Comparison of ENCODE assay signal across 10 mouse cellular contexts in genomic region chr2:4509739-4510138, GRCm38 (mm10).
DNase-seq lines count a peak whose midpoint lies in the region; ATAC-seq and TF ChIP-seq lines count a peak whose summit lies in the region.
"Had no signal": no experiment of that assay in that cellular context is flagged by ENCODE, and none has a peak within 500 bp of the region (broad histone marks: within the 10 kb centered on the region; RNA-seq: fewer than 3 reads in every experiment).

No protein-coding gene starts in this region.

- no peak for TF ChIP-seq EP300 in heart, adult 2 months (IDR thresholded peaks at IDR 0.05; ENCODE audit: insufficient read depth, low read depth, low read length)

- TF ChIP-seq CTCF in heart, adult 2 months (IDR thresholded peaks at IDR 0.05), result no peak

- no peak overlapping the region for H3K9ac ChIP-seq in heart, adult 2 months (ENCODE audit: low read depth, low read length)
- no peak overlapping the region for H3K9ac ChIP-seq in neural tube, embryonic 13.5 days

- 0 out of 2 replicates have a peak overlapping the region, but pooled peaks have one; percentile 16 for H3K27ac ChIP-seq in heart, adult 2 months
- H3K27ac ChIP-seq in neural tube, embryonic 13.5 days (replicated peaks), result peak overlapping the region; percentile 57

- intact Hi-C loops in heart, adult 2 months (cut with DNase I), result no loop called here

- H3K4me3 ChIP-seq in heart, adult 2 months, result no peak overlapping the region
- no peak overlapping the region for H3K4me3 ChIP-seq in neural tube, embryonic 13.5 days

- 59% methylated on average over 5 of the region's 5 CpGs for WGBS in heart, adult 2 months
- WGBS in neural tube, embryonic 13.5 days, result 55% methylated on average over 5 of the region's 5 CpGs

- no peak for TF ChIP-seq POLR2A in heart, adult 2 months (IDR thresholded peaks at IDR 0.05; ENCODE audit: insufficient read depth, low read depth, low read length)

- peaks cover 6% of the 10 kb centered on the region for H3K4me1 ChIP-seq in heart, adult 2 months (ENCODE audit: control insufficient read depth, insufficient read depth, low read length)
- peaks cover 40% of the 10 kb centered on the region for H3K4me1 ChIP-seq in neural tube, embryonic 13.5 days (replicated peaks)

- DNase-seq in heart, adult 2 months, result no peak
- DNase-seq in heart, postnatal 4 days, result no peak
- no peak for DNase-seq in neural tube, embryonic 10.5 days (ENCODE audit: extremely low spot score, low spot score)
- DNase-seq in kidney, postnatal 4 days, result peak; percentile 24 to 54
- no peak for DNase-seq in cerebellum, postnatal 4 days (ENCODE audit: low spot score in 2 of 2)
- no peak for DNase-seq in cerebellum, postnatal 10 days
- no peak for DNase-seq in cerebellum, adult 18-20 months
- DNase-seq: cerebellum, adult 11-12 months; right cerebral cortex, postnatal 14 days had no signal

- no peak overlapping the region for H3K4me2 ChIP-seq in neural tube, embryonic 13.5 days

- no peaks in the 10 kb centered on the region for H3K36me3 ChIP-seq in heart, adult 2 months (ENCODE audit: control insufficient read depth, insufficient read depth, low read length)
- peaks cover 32% of the 10 kb centered on the region for H3K36me3 ChIP-seq in neural tube, embryonic 13.5 days

- H3K27me3 ChIP-seq in heart, adult 2 months (ENCODE audit: control insufficient read depth, insufficient read depth, low read length), result no peaks in the 10 kb centered on the region
- no peaks in the 10 kb centered on the region for H3K27me3 ChIP-seq in neural tube, embryonic 13.5 days

- no peaks in the 10 kb centered on the region for H3K9me3 ChIP-seq in neural tube, embryonic 13.5 days

- no peaks in the 10 kb centered on the region for H3K79me2 ChIP-seq in heart, adult 2 months (replicated peaks; ENCODE audit: control insufficient read depth, insufficient read depth, low read length)

- ATAC-seq in neural tube, embryonic 13.5 days (ENCODE audit: low read depth), result peak; percentile 28; the same call in 1 of the 2 replicates

Comparison
In these comparisons a context has a peak if more than half of its experiments do, and no peak if none do; other contexts are left out.
1. DNase-seq: peak in kidney, postnatal 4 days (2 of 2); none in heart, adult 2 months (0 of 2), heart, postnatal 4 days (single experiment), neural tube, embryonic 10.5 days (single experiment), cerebellum, postnatal 4 days (0 of 2), cerebellum, postnatal 10 days (0 of 2) and cerebellum, adult 18-20 months (0 of 2).